Mouse (Mus musculus): Measurements from ENCODE around the gene Ciart. TPM values are rescaled to one million over a fixed set of nuclear protein-coding genes. Genes with fewer than 3 reads are reported as not detected.
"Not testable (repeated sequence)": the region's sequence is repeated elsewhere in the genome, so short reads cannot be mapped to it uniquely, and the experiment has no call there.

The Ciart gene
- 2.4 and 2.8 TPM in 2 replicates for polyA plus RNA-seq (2016; fragmentation: Nextera tagmentation; extraction: Ambion mirVana)

DNA sequence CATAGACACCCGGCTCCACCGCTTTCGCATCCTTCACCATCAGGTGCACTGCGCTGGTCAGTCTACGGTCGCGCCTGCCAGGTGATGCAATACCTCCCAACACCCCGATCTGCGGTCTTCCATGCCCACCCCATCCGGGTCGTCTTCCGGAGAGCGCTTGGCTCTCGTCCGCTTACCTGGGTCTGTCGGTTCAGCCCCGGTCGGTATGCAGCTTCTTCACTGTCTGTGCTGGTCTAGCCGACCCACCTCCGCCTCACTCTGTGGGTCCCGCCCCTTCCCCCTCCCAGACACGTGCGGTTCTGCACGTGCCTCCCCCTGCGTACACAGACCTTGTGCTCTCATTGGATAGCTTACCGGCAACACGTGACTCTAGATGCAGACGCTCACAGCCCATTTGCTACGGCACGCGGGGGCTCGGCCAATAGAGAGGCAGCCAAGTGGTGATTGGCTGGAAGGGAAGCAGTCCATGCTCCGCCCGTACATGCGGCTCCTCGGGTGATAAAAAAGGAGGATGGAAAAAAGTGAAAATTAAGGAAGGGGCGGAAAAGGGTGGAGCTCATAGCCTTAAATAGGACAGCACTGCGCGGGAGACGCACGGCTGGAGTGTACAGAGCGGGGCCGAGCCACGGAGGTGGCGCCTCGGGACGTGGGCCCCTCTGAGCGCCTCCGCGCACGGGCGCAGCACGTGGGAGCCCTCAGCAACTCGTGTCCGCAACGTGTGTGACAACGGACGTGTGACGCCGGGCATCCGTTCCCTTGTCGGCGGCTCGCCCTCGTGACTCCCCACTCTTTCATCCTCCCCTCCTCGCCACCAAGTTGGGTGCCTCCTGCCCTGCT is at the start of gene Ciart:
Gene Ciart (minus strand): TSS at position 273 of the 837 bp plus-strand sequence.
- H3K9me3 ChIP-seq (replicated peaks), result no peaks in the 10 kb centered on the region
- peak within 1 kb of the TSS; percentile 55 for H3K9ac ChIP-seq
- peak; percentile 94 for ATAC-seq
- 0 out of 2 replicates have a peak, but pooled peaks cover 3% of the 10 kb centered on the region for H3K36me3 ChIP-seq
- H3K27ac ChIP-seq, result peak within 1 kb of the TSS; percentile 38; the same call in 1 of the 2 replicates
- 2% methylated on average over 66 of the region's 66 CpGs for WGBS (ENCODE audit: insufficient replicate concordance)
- peaks cover 28% of the 10 kb centered on the region for H3K4me1 ChIP-seq
- H3K4me2 ChIP-seq, result peak within 1 kb of the TSS; percentile 93
- peaks cover 21% of the 10 kb centered on the region for H3K27me3 ChIP-seq (replicated peaks)
- peak within 1 kb of the TSS; percentile 58 for H3K4me3 ChIP-seq

- Histone ChIP-seq H3K4me3 (peak overlapping the region; percentile 87; the same call in 1 of the 2 replicates), H3K36me3 (peaks cover 39% of the 10 kb centered on the region), H3K9ac (peak overlapping the region; percentile 99; the same call in 1 of the 2 replicates), H3K4me1 (peaks cover 40% of the 10 kb centered on the region), H3K27me3 (replicated peaks) (no peaks in the 10 kb centered on the region), H3K4me2 (peak overlapping the region; percentile 77), H3K27ac (no peak overlapping the region), H3K9me3 (replicated peaks) (no peaks in the 10 kb centered on the region)
- no peak for ATAC-seq
- WGBS (ENCODE audit: insufficient replicate concordance), result 88% methylated on average over 1 of the region's 1 CpGs
Measured at GRCm38 (mm10) chr3:95931471-95931870, 49.4 kb upstream of the Ciart start.

- ATAC-seq, result no peak
- Histone ChIP-seq H3K9ac (peak overlapping the region; percentile 99), H3K4me2 (peak overlapping the region; percentile 77), H3K9me3 (replicated peaks) (no peaks in the 10 kb centered on the region), H3K4me1 (peaks cover 40% of the 10 kb centered on the region), H3K27ac (peak overlapping the region; percentile 93), H3K27me3 (replicated peaks) (no peaks in the 10 kb centered on the region), H3K36me3 (peaks cover 32% of the 10 kb centered on the region), H3K4me3 (peak overlapping the region; percentile 87)
- 3% methylated on average over 5 of the region's 5 CpGs for whole genome bisulfite sequencing (ENCODE audit: insufficient replicate concordance)
Measured at GRCm38 (mm10) chr3:95930471-95930789, 48.4 kb upstream of the Ciart start.

- peak overlapping the region; percentile 93 for H3K27ac ChIP-seq
- H3K9me3 ChIP-seq (replicated peaks), result no peaks in the 10 kb centered on the region
- H3K4me3 ChIP-seq, result peak overlapping the region; percentile 87
- H3K4me1 ChIP-seq, result peaks cover 40% of the 10 kb centered on the region
- 2% methylated on average over 105 of the region's 105 CpGs for WGBS (ENCODE audit: insufficient replicate concordance)
- peaks cover 26% of the 10 kb centered on the region for H3K36me3 ChIP-seq
- peak overlapping the region; percentile 77 for H3K4me2 ChIP-seq
- H3K9ac ChIP-seq, result peak overlapping the region; percentile 99
- H3K27me3 ChIP-seq (replicated peaks), result no peaks in the 10 kb centered on the region
- peak; percentile 17 for ATAC-seq
Measured at GRCm38 (mm10) chr3:95929581-95930470, 47.8 kb upstream of the Ciart start.

DNA sequence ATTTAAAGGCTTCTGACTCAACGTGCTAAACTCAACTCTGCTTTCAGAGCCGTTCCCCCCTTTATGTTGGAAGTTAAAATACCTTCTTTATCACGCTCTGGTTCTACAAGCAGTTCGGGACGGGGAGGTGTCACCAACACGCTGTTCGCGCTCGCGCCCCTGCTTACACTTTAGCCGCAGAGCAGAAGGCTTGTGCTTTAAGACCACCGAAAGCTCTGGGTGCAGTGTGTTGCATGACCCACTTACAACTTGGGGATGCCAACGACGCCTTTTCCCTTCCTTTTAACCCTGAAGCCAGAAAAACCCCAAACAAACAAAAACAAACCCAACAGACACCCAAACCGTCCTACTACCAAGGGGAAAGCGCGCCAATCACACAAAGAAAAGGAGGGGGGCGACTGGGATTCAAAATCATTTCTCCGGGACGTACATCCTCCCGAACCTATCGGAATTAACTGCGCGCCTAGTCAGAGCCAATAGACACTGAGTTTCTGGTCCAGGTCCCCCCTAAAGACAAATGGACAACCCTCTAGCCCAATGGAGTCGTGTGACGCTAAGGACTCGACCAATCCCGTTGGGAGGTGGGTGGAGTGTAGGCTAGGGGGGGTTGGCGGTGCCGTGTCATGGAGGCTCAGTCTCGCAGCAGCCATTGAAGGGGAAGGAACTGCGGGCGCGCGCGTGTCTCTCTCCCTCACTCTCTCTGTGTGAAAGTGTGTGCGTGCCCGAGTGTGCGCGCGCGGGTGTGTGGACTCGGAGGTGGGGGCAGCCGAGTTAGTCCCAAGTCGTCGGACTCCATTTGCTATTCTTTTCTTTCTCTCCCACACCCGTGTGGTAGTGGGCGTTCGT is 46.8 kb upstream of the Ciart start, which contains the start of gene Anp32e:
Gene Anp32e (plus strand): TSS at position 589 of the 846 bp plus-strand sequence.
- Histone ChIP-seq H3K4me3 (peak within 1 kb of the TSS; percentile 87), H3K4me2 (peak within 1 kb of the TSS; percentile 77), H3K9ac (peak within 1 kb of the TSS; percentile 99), H3K27ac (peak within 1 kb of the TSS; percentile 93), H3K27me3 (replicated peaks) (no peaks in the 10 kb centered on the region), H3K9me3 (replicated peaks) (no peaks in the 10 kb centered on the region), H3K4me1 (peaks cover 40% of the 10 kb centered on the region), H3K36me3 (peaks cover 16% of the 10 kb centered on the region)
- ATAC-seq, result peak; percentile 99
- under 1% methylated on average over 49 of the region's 49 CpGs for WGBS (ENCODE audit: insufficient replicate concordance)

- Histone ChIP-seq H3K36me3 (peaks cover 10% of the 10 kb centered on the region), H3K4me1 (peaks cover 37% of the 10 kb centered on the region), H3K4me3 (peak overlapping the region; percentile 87), H3K27me3 (replicated peaks) (no peaks in the 10 kb centered on the region), H3K9ac (peak overlapping the region; percentile 79), H3K27ac (peak overlapping the region; percentile 92), H3K4me2 (peak overlapping the region; percentile 75), H3K9me3 (replicated peaks) (no peaks in the 10 kb centered on the region)
- ATAC-seq, result no peak
- 44% methylated on average over 6 of the region's 6 CpGs for WGBS (ENCODE audit: insufficient replicate concordance)
Measured at GRCm38 (mm10) chr3:95928261-95928657, 46.2 kb upstream of the Ciart start.

DNA sequence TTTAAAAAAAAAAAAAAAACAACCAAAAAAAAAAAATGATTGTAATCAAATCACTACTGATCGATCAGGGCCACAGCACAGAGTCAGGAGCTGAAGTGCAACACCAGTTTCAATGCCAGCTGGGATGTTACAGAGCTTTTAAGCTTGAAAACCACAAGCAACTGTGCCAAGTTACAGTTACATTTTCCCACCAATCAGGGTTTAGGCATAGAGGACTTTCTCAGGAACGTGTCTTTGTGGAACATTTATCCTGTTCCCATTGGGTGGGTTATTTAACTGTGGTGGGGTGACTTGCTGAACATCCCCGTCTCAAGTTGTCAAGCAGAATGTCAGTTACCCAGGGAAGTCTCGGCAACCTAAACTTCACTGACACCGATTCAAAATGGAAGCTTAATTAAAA is 43.0 kb upstream of the Ciart start:
- WGBS (ENCODE audit: insufficient replicate concordance), result 71% methylated on average over 5 of the region's 5 CpGs
- no peak overlapping the region for H3K27ac ChIP-seq

GRCm38 (mm10) chr3:95924185-95924584 is 42.1 kb upstream of the Ciart start:
- no peak overlapping the region for H3K4me3 ChIP-seq
- H3K9me3 ChIP-seq (replicated peaks), result no peaks in the 10 kb centered on the region
- ATAC-seq, result no peak
- no peak overlapping the region for H3K4me2 ChIP-seq
- no peak overlapping the region for H3K9ac ChIP-seq
- peaks cover 7% of the 10 kb centered on the region for H3K4me1 ChIP-seq
- no peaks in the 10 kb centered on the region for H3K36me3 ChIP-seq
- H3K27ac ChIP-seq, result no peak overlapping the region
- H3K27me3 ChIP-seq (replicated peaks), result no peaks in the 10 kb centered on the region; the same call in 1 of the 2 replicates
- 40% methylated on average over 4 of the region's 4 CpGs for WGBS (ENCODE audit: insufficient replicate concordance)

More for the DNA sequence above, 43.0 kb upstream of the Ciart start:
- Histone ChIP-seq H3K27me3 (replicated peaks) (no peaks in the 10 kb centered on the region; the same call in 1 of the 2 replicates), H3K9ac (no peak overlapping the region), H3K4me1 (peaks cover 7% of the 10 kb centered on the region), H3K4me2 (no peak overlapping the region), H3K4me3 (no peak overlapping the region), H3K9me3 (replicated peaks) (no peaks in the 10 kb centered on the region), H3K36me3 (no peaks in the 10 kb centered on the region)
- no peak for ATAC-seq

DNA sequence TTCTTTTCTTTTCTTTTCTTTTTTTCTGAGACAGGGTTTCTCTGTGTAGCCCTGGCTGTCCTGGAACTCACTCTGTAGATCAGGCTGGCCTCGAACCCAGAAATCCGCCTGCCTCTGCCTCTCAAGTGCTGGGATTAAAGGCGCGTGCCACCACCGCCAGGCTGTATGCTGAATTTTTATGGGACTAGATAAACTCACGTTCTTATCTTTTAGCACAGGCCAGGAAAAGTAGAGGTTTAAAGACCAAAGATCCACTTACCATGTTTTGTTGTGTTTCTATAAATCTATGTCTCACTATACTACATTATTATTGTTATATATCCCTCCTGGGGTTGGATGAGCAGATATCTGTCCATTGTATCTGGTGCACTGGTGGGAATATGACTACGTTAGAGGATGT is 41.4 kb upstream of the Ciart start:
- not testable (repeated sequence) for H3K36me3 ChIP-seq; H3K9me3 ChIP-seq (replicated peaks); H3K27me3 ChIP-seq (replicated peaks); H3K4me3 ChIP-seq; H3K4me1 ChIP-seq; H3K27ac ChIP-seq; ATAC-seq; H3K9ac ChIP-seq; H3K4me2 ChIP-seq
- 61% methylated on average over 7 of the region's 7 CpGs for WGBS (ENCODE audit: insufficient replicate concordance)

- not testable (repeated sequence) for H3K9me3 ChIP-seq (replicated peaks); H3K4me1 ChIP-seq; H3K4me3 ChIP-seq; H3K36me3 ChIP-seq; H3K4me2 ChIP-seq; H3K27me3 ChIP-seq (replicated peaks); H3K27ac ChIP-seq; H3K9ac ChIP-seq; ATAC-seq
- WGBS (ENCODE audit: insufficient replicate concordance), result 61% methylated on average over 2 of the region's 2 CpGs
Measured at GRCm38 (mm10) chr3:95920532-95920931, 38.5 kb upstream of the Ciart start.

DNA sequence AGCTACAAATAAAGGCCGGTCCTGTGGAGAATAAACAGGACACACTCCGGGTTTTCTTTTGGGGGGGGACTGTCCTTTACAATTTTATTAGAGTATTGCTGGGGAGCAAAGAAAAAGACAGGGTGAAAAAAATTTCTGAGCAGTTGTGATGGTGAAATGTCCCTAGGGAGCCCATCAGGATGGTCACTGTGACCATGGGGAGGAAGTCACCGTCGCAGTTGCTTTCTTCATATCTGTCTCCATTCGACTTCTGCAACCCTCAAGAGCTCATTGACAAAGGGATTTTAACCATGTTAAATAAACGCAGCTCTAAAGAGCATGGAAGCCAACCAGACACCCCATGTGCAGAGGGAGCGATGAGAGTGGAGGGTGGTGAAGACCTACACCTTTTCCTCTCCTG is 34.7 kb upstream of the Ciart start:
- ATAC-seq, result no peak
- 55% methylated on average over 7 of the region's 7 CpGs for WGBS (ENCODE audit: insufficient replicate concordance)
- Histone ChIP-seq H3K36me3 (no peaks in the 10 kb centered on the region), H3K4me2 (no peak overlapping the region), H3K4me3 (no peak overlapping the region), H3K27ac (no peak overlapping the region), H3K27me3 (replicated peaks) (no peaks in the 10 kb centered on the region; the same call in 1 of the 2 replicates), H3K4me1 (peaks cover 5% of the 10 kb centered on the region), H3K9me3 (replicated peaks) (no peaks in the 10 kb centered on the region), H3K9ac (no peak overlapping the region)
